Mouse (Mus musculus): ENCODE data around the gene Rnf121.

Rnf121 gene

DNA sequence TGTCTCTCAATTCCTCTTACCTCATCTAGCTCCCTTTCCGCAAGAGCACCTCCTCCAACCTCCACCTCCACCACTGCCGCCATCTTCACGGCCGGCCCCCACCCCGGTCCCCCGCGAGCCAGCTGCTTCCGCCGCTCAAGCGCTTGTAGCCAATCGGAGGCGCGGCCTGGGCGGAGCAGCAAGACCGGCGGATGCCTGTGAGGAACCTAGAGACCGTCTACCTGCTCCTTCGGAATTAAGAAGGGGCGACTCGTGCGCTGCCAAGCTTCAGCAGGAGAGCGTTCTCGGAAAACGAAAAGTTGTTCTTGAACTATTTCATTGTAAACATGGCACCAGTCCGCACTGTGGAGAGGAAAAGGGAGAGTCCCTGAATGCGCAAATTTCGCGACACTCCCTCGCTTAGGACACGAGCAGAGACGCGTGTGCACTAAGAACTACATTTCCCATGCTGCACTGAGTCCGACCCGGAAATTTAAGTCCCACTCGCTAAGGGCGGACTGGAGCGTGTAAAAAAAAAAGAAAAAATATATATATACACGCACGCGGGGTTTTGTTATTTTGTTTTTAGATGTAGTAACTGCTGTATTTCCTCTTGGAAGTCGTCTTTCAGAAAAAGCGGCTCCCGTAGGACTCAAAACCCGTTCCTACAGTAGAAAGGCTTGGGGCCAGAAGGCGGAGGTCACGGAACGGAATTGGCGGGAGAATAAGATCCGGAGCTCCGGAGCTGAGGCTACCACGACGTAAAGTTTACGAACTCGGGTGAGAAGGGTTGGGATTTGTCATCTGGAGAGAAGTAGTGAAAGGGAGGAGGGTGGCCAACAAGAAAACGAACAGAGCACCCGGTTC, at the start of gene Rnf121, which contains the start of the genes Xndc1 and Xntrpc:
Gene Rnf121 (minus strand): TSS at position 424 of the 846 bp plus-strand sequence.
Gene Xndc1 (plus strand): TSS at position 466 of the 846 bp plus-strand sequence.
Gene Xntrpc (plus strand): TSS at position 668 of the 846 bp plus-strand sequence.
- DNase-seq (ENCODE audit: low read depth) = peak; percentile 96

DNA sequence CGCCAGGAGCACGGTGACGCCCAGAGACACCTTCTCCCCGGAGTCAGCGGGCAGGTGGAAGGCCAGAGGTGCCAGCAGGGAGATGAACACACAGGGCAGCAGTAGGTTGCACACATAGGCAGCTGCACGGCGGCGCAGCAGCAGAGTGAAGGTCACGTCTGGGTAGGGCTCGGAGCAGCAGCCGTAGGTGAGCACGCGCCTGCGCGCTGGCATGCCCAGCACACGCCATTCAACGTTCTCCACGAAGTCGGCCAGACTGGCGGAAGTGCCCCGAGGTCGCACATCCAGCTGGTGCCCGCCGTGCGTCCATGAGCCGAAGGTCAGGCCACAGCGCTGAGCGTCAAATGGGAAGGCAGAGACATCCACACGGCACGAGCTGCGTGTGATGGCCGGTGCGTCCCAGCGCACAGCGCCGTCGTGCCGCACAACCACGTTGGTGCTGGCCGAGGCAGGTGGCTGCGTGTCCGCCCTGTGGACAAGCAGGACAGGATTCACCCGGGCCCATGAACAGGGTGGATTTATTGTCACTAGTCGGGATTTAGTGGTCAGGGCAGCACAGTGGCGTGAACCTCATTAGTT, 48.0 kb upstream of the Rnf121 start:
- DNase-seq (ENCODE audit: low read depth) = no peak

DNA sequence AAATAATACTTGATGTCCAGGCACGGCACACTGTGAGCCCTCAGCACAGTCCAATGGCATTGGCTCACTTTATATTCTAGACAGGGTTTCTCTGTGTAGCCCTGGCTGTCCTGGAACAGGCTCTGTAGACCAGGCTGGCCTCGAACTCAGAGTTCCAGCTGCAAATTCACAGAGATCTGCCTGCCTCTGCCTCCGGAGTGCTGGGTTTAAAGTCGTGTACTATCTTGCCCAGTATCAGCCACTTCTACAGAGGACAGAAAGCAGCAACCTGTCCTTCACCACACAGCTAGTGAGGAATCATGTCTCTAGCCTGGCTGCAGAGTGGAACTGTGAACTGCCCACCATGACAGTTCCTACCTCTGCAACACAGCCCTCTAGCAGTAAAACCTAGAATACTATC, 44.5 kb upstream of the Rnf121 start:
- DNase-seq (ENCODE audit: low read depth) = no peak

DNA sequence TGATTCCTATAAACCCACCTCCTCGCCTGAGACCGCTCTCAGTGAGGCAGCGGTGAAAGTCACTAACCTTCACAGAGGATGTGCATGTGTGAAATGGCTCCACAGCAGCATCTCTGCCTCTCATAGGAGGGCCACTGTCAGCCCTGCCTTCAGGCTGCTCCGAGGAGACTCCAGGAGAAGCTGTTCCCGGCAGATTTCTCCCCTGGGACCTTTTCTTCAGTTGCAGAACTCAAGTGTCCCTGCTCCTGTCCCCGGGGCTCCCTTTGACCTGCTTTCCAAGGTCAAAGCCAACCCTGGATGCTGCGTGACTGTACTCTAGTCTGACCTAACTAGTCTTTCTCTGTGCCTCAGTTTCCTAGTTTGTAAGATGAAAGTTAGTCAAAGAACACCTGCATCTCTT, 43.9 kb upstream of the Rnf121 start, which contains the start of gene Art5:
Gene Art5 (minus strand): TSS at position 319 of the 400 bp plus-strand sequence.
- no peak for DNase-seq (ENCODE audit: low read depth)

DNA sequence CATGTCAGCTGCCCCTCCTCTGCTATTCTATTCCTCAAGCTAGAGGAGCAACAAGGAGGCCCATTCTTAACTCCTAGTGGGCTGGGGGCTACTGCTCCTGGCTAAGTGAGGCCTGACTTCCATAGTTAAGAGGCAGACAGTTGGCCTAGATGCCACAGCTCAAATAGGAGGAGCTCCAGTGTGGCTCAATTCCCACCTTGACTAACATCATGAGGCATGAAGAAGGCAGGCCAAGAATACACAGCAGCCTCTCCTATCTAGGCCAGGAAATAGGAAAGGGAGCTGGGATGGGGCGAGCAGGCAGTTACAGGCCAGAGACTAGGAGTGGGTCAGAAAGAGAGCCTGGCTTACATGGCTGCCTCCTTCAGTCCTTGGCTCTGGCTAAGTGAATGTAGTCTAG, 42.9 kb upstream of the Rnf121 start:
- no peak for DNase-seq (ENCODE audit: low read depth)

DNA sequence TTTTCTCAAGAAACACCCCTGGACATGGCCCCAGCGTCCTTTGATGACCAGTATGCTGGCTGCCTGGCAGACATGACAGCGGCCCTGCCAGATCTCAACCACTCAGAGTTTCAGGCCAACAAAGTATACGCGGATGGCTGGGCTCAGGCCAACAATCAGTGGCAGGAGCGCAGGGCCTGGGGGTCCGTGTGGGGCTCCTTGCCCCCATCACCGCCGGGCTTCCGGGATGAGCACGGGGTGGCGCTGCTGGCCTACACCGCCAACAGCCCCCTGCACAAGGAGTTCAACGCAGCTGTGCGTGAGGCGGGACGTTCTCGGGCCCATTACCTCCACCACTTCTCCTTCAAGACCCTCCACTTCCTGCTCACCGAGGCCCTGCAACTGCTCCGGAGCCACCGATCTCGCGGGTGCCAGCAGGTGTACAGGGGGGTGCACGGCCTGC, 41.5 kb upstream of the Rnf121 start:
- DNase-seq (ENCODE audit: low read depth) = no peak

DNA sequence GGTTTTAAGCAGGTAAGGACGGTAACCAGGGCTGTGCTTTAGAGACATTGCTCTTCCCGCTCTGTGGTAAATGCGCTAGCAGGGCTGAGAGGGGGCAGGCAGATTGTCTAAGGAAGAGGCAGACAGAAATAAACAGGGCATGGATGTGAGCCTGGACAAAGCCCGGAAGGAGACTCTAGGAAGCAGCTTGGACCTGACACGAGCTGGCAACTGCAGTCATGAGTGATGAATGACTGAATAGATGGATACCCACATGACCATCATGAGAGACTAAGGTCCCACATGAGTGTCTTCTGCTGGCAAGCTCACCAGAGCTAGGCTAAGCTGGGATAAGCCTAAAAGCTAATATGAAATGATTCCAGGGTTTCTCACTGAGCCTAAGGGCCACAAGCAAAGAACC, 38.9 kb upstream of the Rnf121 start:
- no peak for DNase-seq (ENCODE audit: low read depth)

DNA sequence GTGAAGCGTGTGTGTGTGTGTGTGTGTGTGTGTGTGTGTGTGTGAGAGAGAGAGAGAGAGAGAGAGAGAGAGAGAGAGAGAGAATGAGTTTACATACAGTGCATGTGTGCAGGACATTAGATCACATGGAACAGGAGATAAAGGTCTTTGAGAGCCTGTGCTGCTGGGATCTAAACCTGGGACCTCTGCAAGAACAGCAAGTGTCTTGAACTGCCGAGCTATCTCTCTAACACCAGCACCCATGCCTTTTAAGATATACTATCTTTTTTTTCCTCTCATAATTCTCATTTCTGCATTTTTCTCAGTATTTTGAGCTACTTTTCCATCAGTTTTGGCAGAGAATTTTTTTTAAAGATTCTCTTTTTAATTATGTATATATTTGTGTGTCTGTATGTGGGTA, 38.3 kb upstream of the Rnf121 start:
- DNase-seq (ENCODE audit: low read depth) = no peak

DNA sequence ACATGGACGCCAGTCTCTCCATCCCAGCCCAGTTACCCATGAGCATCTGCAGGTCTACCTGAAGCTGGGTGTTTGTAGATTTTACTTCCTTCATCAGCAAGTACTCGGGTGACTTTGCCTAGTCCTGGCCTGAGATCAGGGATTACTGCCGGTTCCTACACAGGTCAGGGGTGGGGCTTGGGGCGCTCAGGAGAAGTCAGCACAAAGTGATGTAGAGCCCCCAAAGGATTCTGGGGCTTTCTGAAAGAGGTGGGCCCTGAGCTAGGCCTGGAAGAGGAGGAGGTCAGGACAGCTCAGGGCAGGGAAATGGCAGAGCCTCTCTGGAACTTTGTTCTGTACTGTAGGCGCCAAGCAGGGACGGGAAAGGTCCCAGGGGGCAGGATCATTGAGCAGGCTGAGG, 37.4 kb upstream of the Rnf121 start:
- DNase-seq (ENCODE audit: low read depth) = no peak

DNA sequence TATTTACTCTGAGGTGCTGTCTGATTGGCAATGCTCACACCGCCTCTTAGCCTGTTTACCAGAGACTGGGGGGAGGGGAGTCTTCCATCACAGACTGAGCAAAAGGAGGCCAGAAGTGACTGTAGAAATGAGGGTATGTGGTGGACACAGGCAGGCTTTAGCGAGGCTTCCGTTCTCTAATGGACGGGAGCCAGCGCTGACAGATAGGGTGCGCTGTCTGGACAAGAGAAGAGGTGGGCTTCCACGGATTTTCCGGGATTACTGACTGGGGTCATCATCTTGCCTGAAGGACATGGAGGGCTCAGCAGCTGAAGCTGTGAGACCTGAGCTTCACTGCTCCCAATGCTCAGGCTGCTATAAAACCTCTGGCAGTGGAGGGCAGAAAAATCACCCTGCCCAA, 37.0 kb upstream of the Rnf121 start:
- no peak for DNase-seq (ENCODE audit: low read depth)

DNA sequence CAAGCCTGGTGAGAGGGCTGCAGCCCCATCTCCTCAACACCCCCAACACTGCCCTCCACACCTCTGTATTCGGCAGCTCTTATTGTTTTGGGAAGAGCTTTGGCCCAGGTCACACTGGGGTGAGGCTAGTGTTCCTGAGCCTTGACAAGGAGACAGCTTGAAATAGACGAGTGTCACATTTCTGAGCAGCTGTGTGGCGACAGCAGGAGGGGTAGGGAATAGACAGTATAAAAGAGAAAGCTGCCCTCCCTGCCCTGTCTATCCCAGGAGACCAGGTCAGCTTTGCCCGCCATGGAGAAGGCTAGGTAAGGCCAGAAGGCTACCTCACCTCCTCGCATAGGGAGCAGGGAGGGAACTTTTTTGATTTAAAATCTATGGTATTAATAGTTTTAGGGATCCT, 36.2 kb upstream of the Rnf121 start, which contains the start of gene Art1:
Gene Art1 (plus strand): TSS at position 257 of the 400 bp plus-strand sequence.
- no peak for DNase-seq (ENCODE audit: low read depth)

DNA sequence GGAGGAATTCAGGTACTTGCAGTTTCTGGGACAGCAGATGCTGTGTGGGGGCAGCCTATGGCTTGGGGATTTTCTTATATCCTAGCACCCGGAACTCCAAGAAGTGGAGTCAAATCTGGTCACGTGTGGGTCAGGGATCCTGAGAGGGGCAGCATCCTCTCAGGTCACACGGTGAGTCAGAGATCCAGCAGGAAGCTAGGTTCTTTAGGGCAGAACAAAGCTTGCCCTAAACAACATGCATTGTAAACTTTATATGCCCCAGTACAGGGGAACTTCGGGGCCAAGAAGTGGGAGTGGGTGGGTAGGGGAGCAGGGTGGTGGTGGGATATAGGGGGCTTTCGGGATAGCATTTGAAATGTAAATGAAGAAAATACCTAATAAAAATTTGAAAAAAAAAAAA, 35.6 kb upstream of the Rnf121 start:
- no peak for DNase-seq (ENCODE audit: low read depth)

DNA sequence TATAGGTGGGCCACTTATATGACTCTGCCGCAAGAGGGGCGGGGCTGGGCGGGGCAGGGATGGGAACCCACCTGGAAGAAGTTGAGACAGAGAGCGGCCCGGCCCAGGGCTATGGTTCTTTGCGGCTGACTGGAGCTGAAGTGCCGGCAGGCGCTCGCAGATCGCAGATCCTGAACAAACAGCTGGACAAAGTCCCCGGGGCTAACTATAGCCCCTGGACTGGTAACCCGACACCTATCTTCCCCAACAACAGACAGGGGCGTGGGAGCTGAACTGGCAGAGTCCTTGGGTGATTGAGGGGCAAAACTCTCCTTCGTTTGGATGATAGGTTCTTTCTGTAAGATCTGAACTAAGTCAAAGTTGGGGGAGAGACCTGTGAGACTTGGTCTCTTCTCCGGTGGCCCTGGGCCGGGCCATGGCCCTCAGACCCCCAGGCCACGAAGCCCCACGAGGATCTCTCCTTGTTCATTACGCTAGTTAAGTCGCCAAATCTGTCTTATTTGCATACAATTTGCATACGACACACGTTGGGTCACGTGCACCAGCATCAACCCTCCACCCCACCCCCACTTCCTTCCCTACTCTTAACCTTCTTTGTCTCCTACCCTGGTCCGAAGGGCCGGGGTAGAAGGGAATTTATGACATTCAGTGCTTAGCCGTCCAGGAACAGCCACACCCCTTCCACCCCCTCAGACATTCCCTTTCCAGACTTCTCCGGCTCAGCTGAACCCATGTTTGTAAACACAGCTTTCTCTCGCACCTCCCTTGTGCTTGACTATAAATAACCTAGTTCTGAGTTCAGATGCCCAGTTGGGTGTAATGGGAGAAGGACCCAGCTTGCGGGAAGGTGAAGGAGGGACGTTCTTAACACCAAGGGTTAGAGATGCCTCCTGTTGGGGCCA, 34.7 kb upstream of the Rnf121 start:
- peak; percentile 82 for DNase-seq (ENCODE audit: low read depth)

DNA sequence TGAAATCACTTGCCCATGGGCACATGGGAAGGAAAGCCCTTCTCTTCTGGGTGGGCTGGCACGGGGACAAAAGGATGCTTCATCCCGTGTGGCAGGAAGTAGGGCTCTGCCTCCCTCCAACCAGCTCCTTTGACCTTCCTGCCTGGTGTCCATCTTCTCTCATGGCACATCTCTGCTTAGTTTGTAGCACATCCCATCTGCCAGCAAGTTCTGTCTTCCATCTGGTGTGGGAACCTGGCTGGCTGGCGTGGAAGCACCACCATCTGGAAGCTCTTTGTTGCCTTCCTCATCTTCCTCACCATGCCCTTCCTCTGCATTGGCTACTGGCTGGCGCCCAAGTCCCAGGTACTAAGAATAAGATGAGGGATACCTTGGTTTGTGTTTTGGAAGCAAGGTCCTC, 22.1 kb upstream of the Rnf121 start:
- DNase-seq (ENCODE audit: low read depth) = no peak

DNA sequence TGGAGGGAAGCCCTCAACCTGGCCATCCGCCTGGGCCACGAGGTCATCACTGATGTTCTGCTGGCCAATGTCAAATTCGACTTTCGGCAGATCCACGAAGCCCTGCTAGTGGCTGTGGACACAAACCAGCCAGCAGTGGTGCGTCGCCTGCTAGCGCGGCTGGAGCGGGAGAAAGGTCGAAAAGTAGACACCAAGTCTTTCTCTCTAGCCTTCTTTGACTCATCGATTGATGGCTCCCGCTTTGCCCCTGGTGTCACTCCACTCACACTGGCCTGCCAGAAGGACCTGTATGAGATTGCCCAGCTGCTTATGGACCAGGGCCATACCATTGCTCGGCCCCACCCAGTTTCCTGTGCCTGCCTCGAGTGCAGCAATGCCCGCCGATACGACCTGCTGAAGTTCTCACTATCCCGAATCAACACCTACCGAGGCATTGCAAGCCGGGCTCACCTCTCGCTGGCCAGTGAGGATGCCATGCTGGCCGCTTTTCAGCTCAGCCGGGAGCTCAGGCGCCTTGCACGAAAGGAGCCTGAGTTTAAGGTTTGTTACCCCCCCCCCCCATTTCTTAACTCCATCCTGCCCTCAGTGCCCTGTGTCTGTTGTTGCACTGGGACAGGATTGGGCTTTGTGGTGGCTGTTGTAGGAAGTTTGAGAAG, 18.9 kb upstream of the Rnf121 start:
- DNase-seq (ENCODE audit: low read depth) = no peak

DNA sequence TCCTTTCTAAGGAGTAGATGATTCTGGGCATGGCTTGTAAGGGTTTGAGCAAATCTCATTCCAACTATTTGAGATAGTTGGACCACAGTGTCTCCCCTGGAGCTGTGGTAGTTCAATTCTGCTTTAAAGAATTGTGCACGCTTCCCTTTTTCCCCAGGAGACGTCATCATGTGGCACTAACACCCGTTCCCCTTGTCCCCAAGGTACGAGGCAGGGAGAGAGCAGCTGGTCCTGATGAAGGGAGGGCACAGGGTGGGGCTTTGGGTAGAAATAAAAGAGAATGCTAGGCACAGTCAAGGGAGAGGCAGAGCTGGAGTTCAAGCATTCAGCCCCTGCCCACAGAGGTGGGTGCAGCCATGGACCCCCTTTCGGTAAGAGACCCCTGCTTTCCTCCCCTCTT, 17.5 kb upstream of the Rnf121 start, which contains the start of gene Trpc2:
Gene Trpc2 (plus strand): TSS at position 301 of the 400 bp plus-strand sequence.
- no peak for DNase-seq (ENCODE audit: low read depth)

DNA sequence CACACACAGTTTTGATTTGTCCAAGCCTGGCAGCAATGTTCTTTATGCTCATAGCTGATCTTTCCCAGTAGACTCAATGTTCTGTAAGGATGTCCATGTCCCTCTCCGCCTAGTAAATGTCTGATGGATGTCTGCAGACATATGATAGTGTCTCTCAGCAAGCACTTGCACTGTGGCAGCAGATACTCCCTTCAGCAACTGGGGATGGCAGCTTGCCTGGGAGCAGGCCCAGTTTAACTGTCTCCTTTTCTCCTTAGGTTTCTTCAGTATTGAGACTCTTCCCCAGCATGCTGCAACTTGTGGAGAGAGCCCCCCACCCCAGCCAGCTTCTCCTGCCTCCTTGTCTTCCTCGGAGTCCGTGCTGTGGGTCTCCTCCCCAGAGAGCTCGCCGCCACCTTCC, 16.5 kb upstream of the Rnf121 start:
- no peak for DNase-seq (ENCODE audit: low read depth)

DNA sequence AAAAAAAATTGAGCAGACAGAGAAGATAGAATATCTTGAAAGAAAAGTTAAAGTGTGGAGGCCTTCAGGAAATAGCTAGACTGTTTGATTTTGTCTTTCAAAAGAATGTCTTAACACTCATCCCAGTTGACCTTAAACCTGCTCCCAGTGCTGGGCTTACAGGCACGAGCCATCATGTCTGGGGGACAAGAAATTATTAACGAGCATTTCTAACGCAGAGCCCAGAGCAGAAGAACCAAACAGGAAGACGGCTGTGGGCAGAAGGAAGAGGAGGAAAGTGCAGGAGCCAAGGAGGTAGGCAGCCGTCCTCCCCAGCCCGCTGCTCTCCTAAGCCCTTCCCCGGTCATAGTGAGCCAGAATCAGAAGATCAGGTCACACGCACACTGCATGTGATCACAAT, 15.0 kb upstream of the Rnf121 start:
- no peak for DNase-seq (ENCODE audit: low read depth)

DNA sequence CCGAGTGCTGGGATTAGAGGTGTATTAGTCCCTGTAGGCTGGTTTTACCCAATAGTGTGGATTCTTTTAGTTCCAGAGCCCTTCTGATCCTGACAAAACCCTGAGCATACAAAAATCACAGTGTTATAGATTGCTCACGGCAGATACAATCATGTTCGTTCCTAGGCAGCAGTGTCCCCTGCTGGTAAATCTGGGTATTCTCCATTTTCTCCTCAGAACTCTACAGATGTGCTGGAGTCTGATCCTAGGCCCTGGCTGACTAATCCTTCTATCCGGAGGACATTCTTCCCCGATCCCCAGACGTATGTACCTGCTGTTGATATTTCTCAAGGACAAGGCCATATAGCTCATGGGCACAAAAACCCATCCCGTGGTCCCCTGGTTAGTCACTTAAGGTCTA, 13.2 kb upstream of the Rnf121 start:
- peak; percentile 68 for DNase-seq (ENCODE audit: low read depth)

DNA sequence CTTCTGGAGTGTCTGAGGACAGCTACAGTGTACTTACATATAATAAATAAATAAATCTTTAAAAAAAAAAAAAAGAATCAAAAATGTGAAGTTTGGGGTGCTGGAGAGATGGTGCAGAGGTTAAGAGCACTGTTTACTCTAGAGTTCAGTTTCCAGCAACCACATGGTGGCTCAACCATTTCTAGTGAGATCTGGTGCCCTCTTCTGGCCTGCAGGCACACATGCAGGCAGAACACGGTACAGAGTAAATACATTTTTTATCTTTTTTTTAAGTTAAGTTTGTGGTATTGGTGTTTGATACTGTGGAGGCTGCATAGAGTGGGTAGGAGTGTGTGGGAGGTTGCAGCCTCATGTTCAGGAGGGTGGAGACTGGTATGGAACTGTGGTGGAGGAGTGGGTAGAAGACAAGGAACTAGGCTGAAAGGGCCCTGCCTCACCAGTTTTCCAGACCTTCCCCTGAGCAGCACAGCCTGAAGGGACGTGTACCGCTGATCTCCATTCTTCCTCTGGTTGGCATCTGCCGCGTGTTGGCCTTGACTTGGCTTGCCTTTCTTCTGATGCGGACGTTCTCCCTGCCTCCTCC, 11.5 kb upstream of the Rnf121 start:
- DNase-seq (ENCODE audit: low read depth) = peak; percentile 74

DNA sequence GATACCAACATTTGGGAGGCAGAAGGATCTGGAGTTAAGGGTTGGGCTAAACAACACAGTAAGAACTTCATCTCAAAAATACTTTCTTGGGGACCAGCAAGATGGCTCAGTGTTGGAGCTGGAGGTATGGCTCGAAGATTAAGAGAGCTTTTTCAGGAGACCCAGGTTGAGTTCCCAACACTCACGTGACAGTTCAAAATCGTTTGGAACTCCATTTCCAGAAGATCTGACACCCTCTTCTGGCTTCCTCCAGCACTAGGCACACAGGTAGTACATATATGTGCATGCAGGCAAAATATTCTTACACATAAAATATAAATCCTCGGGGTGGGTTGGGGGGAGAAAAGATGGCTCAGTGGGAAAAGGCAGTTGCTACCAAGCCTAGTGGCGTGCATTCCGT, 1.1 kb upstream of the Rnf121 start:
- DNase-seq (ENCODE audit: low read depth) = peak; percentile 20

Measured in induced T-regulatory cell, adult 2 months (primary cell).